18 mouse cellular contexts compared by ENCODE assay signal in the genomic region with DNA sequence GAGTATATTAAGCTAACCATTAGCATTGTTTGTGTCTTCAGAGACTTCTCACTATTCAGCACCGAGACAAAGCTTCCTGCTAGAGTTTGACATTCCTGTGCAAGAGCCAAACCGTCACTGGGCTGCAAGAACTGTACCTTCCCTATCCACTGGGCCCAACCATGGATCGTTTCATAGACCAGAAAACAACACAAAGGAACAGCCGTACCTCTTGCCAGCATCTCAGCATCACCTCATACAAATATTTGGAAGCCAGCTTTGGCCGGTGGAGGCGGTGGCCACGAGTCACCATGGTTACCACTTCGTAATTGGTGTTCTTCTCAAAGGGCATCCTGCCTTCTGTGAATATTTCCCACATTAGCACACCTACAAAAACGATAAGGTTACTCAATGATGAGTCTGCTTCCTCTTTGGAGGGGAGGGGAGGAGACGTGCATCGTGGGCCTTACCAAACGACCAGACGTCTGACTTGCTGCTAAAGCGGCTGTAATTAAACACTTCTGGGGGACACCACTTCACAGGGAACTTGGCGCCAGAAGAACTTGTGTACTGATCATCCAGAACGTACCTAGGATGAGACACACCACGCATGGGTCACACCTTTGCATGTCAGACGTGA. TPM values are rescaled to one million over a fixed set of nuclear protein-coding genes. Genes with fewer than 3 reads are reported as not detected.
A peak's percentile ranks its signal among the peaks of the same experiment; 100 is the strongest.
DNase-seq lines count a peak whose midpoint lies in the region; ATAC-seq and TF ChIP-seq lines count a peak whose summit lies in the region.
"Had no signal": no experiment of that assay in that cellular context is flagged by ENCODE, and none has a peak within 500 bp of the region (broad histone marks: within the 10 kb centered on the region; RNA-seq: fewer than 3 reads in every experiment).

No protein-coding gene starts in this region.

- DNase-seq in cerebellum, postnatal 10 days = peak; percentile 47 to 50
- DNase-seq in cerebellum, adult 11 months = no peak
- DNase-seq in layer of hippocampus, adult 9-11 months = peak; percentile 21
- no peak for DNase-seq in layer of hippocampus, adult 2 months (ENCODE audit: low spot score in 2 of 2)
- DNase-seq in brain, adult 2 months (ENCODE audit: low read depth, low spot score) = peak; percentile 15
- peak; percentile 54 for DNase-seq in naive thymus-derived CD4-positive, alpha-beta T cell, adult 2 months (ENCODE audit: low read depth)
- no peak for DNase-seq in embryo, embryonic 11 days
- DNase-seq: cerebellum, adult 9-11 months; heart, adult 2 months; heart, postnatal 14 days; kidney, adult 9 months; right cerebral cortex, adult 18-20 months had no signal

- H3K9ac ChIP-seq in intestine, embryonic 15.5 days = no peak overlapping the region
- H3K9ac ChIP-seq: embryonic facial prominence, embryonic 12.5 days; liver, embryonic 14.5 days had no signal

- no peaks in the 10 kb centered on the region for H3K4me1 ChIP-seq in intestine, embryonic 15.5 days (replicated peaks)

- no peaks in the 10 kb centered on the region for H3K27me3 ChIP-seq in intestine, embryonic 15.5 days (replicated peaks)
- H3K27me3 ChIP-seq: embryonic facial prominence, embryonic 12.5 days had no signal

- ATAC-seq in intestine, embryonic 15.5 days = no peak

- H3K27ac ChIP-seq in layer of hippocampus, adult 2 months = no peak overlapping the region
- H3K27ac ChIP-seq in intestine, embryonic 15.5 days = no peak overlapping the region
- H3K27ac ChIP-seq: embryonic facial prominence, embryonic 12.5 days; heart, adult 2 months; liver, embryonic 14.5 days; macrophage had no signal

- H3K4me2 ChIP-seq in intestine, embryonic 15.5 days (replicated peaks) = no peak overlapping the region
- H3K4me2 ChIP-seq: embryonic facial prominence, embryonic 12.5 days had no signal

- no peak for TF ChIP-seq CTCF in layer of hippocampus, adult 2 months (conservative IDR thresholded peaks at IDR 0.05)

- no peaks in the 10 kb centered on the region for H3K9me3 ChIP-seq in intestine, embryonic 15.5 days
- H3K9me3 ChIP-seq: embryonic facial prominence, embryonic 12.5 days had no signal

- no peaks in the 10 kb centered on the region for H3K36me3 ChIP-seq in intestine, embryonic 15.5 days
- H3K36me3 ChIP-seq: embryonic facial prominence, embryonic 12.5 days had no signal

- H3K4me3 ChIP-seq in layer of hippocampus, adult 2 months = no peak overlapping the region
- H3K4me3 ChIP-seq in intestine, embryonic 15.5 days (replicated peaks) = no peak overlapping the region
- H3K4me3 ChIP-seq: embryonic facial prominence, embryonic 12.5 days; heart, adult 2 months had no signal

- 80% methylated on average over 18 of the region's 18 CpGs for WGBS in intestine, embryonic 15.5 days

RNA-seq across cellular contexts. Expression of a gene that starts 4.7 kb away (rescaled TPM):
- not detected for total RNA-seq in layer of hippocampus, adult 2 months (2021)
- 0.39 and 0.57 TPM in 2 replicates for polyA plus RNA-seq in intestine, embryonic 15.5 days (2015; fragmentation: Nextera tagmentation; extraction: Ambion mirVana)
- total RNA-seq: layer of hippocampus, adult 18-20 months had no signal
- polyA plus RNA-seq: neural tube, embryonic 11.5 days had no signal

Comparison
In these comparisons a context has a peak if more than half of its experiments do, and no peak if none do; other contexts are left out.
1. DNase-seq: peak in cerebellum, postnatal 10 days (2 of 2), layer of hippocampus, adult 9-11 months (single experiment), brain, adult 2 months (single experiment) and naive thymus-derived CD4-positive, alpha-beta T cell, adult 2 months (single experiment); none in cerebellum, adult 11 months (single experiment), layer of hippocampus, adult 2 months (0 of 2) and embryo, embryonic 11 days (single experiment).